Mouse (Mus musculus) liver, embryonic 14.5 days (tissue): ENCODE measurements around the gene Bcl10. TPM values are rescaled to one million over a fixed set of nuclear protein-coding genes. Genes with fewer than 3 reads are reported as not detected.

Experiments
- ATAC-seq: fragments of 200-750 bp; cut with Nextera tagmentation; 2 replicates; pipeline ENCODE4 v1.8.0; 2017; ENCODE audit warnings: moderate number of reproducible peaks, mild to moderate bottlenecking, moderate library complexity; ENCODE audit not compliant: insufficient read depth
- DNase-seq, 3 experiments: peaks; one replicate each; pipeline ENCODE4 v3.0.0-alpha.2; 2012 to 2013; ENCODE audit warnings: low read depth in 3 of 3, low spot score in 3 of 3
- H3K27ac ChIP-seq: fragments of 300-500 bp; sonication (generic); 2 replicates; pipeline ENCODE4 v1.5.1; 2014; ENCODE audit warnings: moderate library complexity, mild to moderate bottlenecking, control low read depth, inconsistent platforms
- H3K27me3 ChIP-seq: fragments of 300-500 bp; sonication (generic); 2 replicates; pipeline ENCODE4 v1.6.1; 2014; ENCODE audit warnings: mild to moderate bottlenecking, low read length, moderate library complexity; ENCODE audit not compliant: control insufficient read depth, insufficient read depth
- H3K36me3 ChIP-seq: fragments of 300-500 bp; sonication (generic); replicated peaks from 2 replicates; pipeline ENCODE4 v1.6.1; 2014; ENCODE audit warnings: low read depth; ENCODE audit not compliant: control insufficient read depth, insufficient read depth
- H3K4me1 ChIP-seq, 2 experiments: fragments of 200-500 bp in 1 of 2; fragments of 300-500 bp in 1 of 2; sonication (generic) in 1 of 2; replicated peaks; 2 replicates each; pipeline ENCODE4 v1.6.1; 2012 to 2014; ENCODE audit warnings: antibody characterized with exemption in 1 of 2, inconsistent platforms in 1 of 2, low read length in 1 of 2; ENCODE audit not compliant: control insufficient read depth in 2 of 2, insufficient read depth in 2 of 2
- H3K4me2 ChIP-seq: fragments of 300-500 bp; sonication (generic); 2 replicates; pipeline ENCODE4 v1.6.1; 2014; ENCODE audit warnings: low read depth, mild to moderate bottlenecking, control low read depth, moderate library complexity
- H3K4me3 ChIP-seq, 2 experiments: fragments of 200-500 bp in 1 of 2; fragments of 300-500 bp in 1 of 2; sonication (generic) in 1 of 2; 2 replicates each; pipeline ENCODE4 v1.5.1; 2012 to 2014; ENCODE audit warnings: low read depth in 2 of 2, low read length in 2 of 2, mild to moderate bottlenecking in 2 of 2, control low read depth in 1 of 2, inconsistent platforms in 1 of 2, moderate library complexity in 1 of 2; ENCODE audit not compliant: insufficient read depth in 1 of 2
- H3K9ac ChIP-seq: fragments of 300-500 bp; sonication (generic); replicated peaks from 2 replicates; pipeline ENCODE4 v1.6.1; 2014; ENCODE audit warnings: mild to moderate bottlenecking, control low read depth, moderate library complexity
- H3K9me3 ChIP-seq: fragments of 300-500 bp; sonication (generic); 2 replicates; pipeline ENCODE4 v1.6.1; 2016; ENCODE audit warnings: low read length, mixed read lengths; ENCODE audit not compliant: control insufficient read depth
- CTCF ChIP-seq: IDR thresholded peaks from 2 replicates; pipeline ENCODE4 v1.5.1; 2016; ENCODE audit warnings: antibody characterized with exemption, low read depth, control low read depth
- EP300 ChIP-seq: IDR thresholded peaks from 2 replicates; pipeline ENCODE4 v1.6.1; 2016; ENCODE audit warnings: antibody characterized with exemption, low read depth
- WGBS: fragments of 180-500 bp; shearing (Covaris S2); extraction: QIAGEN DNeasy Blood & Tissue Kit; methylation state at CpG from one replicate; pipeline ENCODE4 v1.1.7; 2014; ENCODE audit not compliant: insufficient replicate concordance; 5-methylcytosine and 5-hydroxymethylcytosine counted together
- polyA plus RNA-seq, 2 experiments: library from polyadenylated mRNA; depleted of rRNA in 1 of 2; stranded (reverse) in 1 of 2; unstranded in 1 of 2; fragments of >200 nt; fragmentation: Nextera tagmentation in 1 of 2; extraction: Ambion mirVana in 1 of 2; gene quantifications; 2 replicates each; pipeline versions ENCODE4 v1.2.1 to v1.2.3; 2012 to 2014

Gene Bcl10
- polyA plus RNA-seq, 2 experiments: 7.4 to 16.5 TPM

GRCm38 (mm10) chr3:145933845-145934244 is 11.2 kb downstream of the Bcl10 start:
- ATAC-seq (no peak), DNase-seq (no peak)
- H3K4me1 ChIP-seq: peaks cover 2% of the 10 kb centered on the region in 2 experiments
- no peak overlapping the region for H3K4me2 ChIP-seq
- no peak for TF ChIP-seq EP300
- TF ChIP-seq CTCF: no peak
- H3K27ac ChIP-seq: no peak overlapping the region
- peaks cover 2% of the 10 kb centered on the region for H3K36me3 ChIP-seq
- H3K27me3 ChIP-seq: no peaks in the 10 kb centered on the region
- no peak overlapping the region for H3K4me3 ChIP-seq
- H3K9ac ChIP-seq: no peak overlapping the region
- H3K9me3 ChIP-seq: no peaks in the 10 kb centered on the region
- 49% methylated on average over 9 of the region's 9 CpGs for WGBS

DNA sequence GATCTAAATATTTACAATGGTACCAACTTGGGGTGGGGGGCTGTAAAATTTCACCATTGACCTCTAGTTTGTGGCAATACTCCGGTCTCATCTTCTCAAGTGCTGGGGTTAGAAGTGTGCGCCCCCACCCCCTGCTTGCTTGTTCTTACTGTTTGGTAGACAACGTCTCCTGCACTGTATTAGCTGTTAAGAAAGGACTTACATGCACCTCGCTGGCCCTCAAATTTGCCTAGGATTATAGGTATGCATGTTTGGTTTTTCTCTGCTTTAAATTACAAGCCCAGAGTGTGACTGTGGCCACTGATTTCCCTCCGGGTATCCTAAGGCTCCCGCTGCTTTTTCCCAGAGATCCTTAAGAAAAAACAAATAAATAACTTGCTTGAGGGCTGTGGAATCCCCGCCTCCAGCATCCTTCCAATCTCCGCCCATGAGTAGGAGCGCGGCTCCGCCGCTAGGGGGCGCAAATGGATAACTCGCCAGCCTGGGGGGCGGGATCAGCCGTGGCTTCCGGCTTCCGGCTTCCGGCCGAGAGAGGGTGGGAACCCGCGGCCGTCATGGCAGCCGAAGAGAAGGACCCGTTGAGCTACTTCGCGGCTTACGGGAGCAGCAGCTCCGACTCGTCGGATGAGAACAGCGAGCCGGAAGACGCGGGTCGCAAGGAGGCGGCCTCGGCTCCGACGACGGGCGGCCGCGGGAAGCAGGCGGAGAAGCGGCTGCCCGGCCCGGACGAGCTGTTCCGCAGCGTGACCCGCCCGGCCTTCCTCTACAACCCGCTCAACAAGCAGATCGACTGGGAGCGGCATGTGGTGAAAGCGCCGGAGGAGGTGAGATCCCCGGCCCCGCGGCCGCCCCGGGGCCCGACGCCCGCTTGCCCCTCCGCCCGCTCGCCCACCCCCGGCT is 15.2 kb downstream of the Bcl10 start, which contains the start of gene 2410004B18Rik:
TSS of gene 2410004B18Rik (plus strand) at position 510 of the 900 bp plus-strand sequence.
- 2% methylated on average over 65 of the region's 70 CpGs for WGBS
- ATAC-seq (peak; percentile 90), DNase-seq (peak; percentile 78 to 85 (median 80))
- H3K4me3 ChIP-seq: peak within 1 kb of the TSS; percentile 79 to 93
- no peaks in the 10 kb centered on the region for H3K9me3 ChIP-seq
- H3K9ac ChIP-seq: peak within 1 kb of the TSS; percentile 84
- H3K4me1 ChIP-seq: peaks cover 11 to 17% of the 10 kb centered on the region in 2 experiments
- no peak within 1 kb of the TSS for H3K27ac ChIP-seq
- H3K27me3 ChIP-seq: no peaks in the 10 kb centered on the region
- H3K4me2 ChIP-seq: peak within 1 kb of the TSS; percentile 78
- TF ChIP-seq EP300: no peak
- TF ChIP-seq CTCF: peak; percentile 98
- H3K36me3 ChIP-seq: peaks cover 1% of the 10 kb centered on the region

DNA sequence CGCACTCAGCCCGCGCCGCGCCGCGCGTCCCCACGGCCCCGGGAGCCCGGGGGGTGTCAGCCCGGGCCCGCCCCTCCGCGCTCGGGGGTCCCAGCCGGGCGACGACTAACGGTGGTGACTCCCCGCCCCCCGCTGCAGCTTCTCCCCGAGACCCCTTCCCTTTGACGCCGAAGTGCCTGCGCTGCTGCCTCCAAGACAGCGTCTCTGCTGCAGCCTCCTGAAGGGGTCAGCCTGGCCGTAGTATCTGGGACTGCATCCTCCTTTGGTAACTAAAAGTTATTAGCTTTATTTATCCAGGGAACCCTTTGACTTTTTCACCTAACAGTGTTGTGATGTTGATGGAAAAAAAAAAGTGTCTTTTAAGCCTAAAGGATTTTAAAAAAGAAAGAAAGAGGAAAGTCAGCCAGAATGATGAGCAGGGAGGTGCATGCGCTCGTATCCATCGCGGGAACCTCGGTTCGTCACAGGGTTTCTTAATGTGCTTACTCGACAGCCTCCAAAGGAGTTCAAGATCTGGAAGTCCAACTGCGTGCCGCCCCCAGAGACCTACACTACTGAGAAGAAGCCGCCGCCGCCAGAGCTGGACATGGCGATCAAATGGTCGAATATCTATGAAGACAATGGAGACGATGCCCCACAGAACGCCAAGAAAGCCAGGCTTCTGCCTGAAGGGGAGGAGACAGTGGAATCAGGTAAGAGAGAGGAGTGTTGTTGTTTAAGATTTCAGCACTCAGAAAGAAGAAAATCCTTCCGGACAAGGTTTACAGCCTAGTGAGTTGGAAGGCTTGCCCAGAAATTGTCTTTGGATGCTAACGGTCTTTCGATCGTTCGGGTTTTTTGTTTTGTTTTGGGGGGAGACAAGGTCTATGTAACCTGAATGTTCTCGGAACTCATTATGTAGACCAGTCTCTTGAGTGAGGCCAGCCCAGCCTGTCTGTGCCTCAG is 16.1 kb downstream of the Bcl10 start:
- Histone ChIP-seq H3K9ac (peak overlapping the region; percentile 84), H3K27ac (no peak overlapping the region), H3K36me3 (peaks cover 6% of the 10 kb centered on the region), H3K4me1 (peaks cover 11 to 17% of the 10 kb centered on the region in 2 experiments), H3K9me3 (no peaks in the 10 kb centered on the region), H3K4me2 (peak overlapping the region; percentile 78), H3K4me3 (peak overlapping the region; percentile 79 to 93), H3K27me3 (no peaks in the 10 kb centered on the region)
- no peak; the same call in 1 of the 2 replicates for ATAC-seq
- TF ChIP-seq CTCF: no peak
- TF ChIP-seq EP300: no peak
- no peak for DNase-seq
- WGBS: 16% methylated on average over 49 of the region's 50 CpGs

DNA sequence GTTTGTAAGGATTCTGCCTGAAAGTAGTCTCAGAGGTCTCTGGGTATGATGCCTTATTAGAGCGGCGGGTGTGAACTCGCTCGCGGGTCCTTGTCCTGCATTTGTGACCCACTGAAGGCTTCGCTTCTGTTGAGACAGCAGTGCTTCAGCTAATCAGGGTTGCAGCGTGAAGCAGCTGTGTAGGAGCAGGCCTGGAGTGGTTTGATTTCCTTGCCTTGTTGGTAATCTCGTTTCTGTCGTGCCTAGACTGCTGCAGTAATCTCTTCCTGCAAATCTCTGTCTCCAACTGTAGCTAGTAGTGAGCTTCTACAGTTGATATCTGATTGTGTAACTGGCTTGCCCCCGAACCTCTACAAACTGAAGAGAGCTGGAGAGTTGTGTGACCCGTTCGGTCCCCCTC is 16.8 kb downstream of the Bcl10 start:
- 21% methylated on average over 12 of the region's 12 CpGs for WGBS
- peak overlapping the region; percentile 79 to 93 for H3K4me3 ChIP-seq
- H3K27ac ChIP-seq: no peak overlapping the region
- H3K9ac ChIP-seq: no peak overlapping the region
- H3K9me3 ChIP-seq: no peaks in the 10 kb centered on the region
- ATAC-seq (peak; percentile 57), DNase-seq (peak in 1 of 3 experiments; percentile 37)
- peaks cover 6% of the 10 kb centered on the region for H3K36me3 ChIP-seq
- H3K27me3 ChIP-seq: no peaks in the 10 kb centered on the region
- H3K4me1 ChIP-seq: peaks cover 11 to 20% of the 10 kb centered on the region in 2 experiments
- peak; percentile 85 for TF ChIP-seq EP300
- no peak for TF ChIP-seq CTCF
- peak overlapping the region; percentile 78 for H3K4me2 ChIP-seq
